Mouse (Mus musculus) thymus, postnatal 14 days (tissue): ENCODE measurements around the gene Cops6.

Source experiments
- DNase-seq: peaks from one replicate; pipeline ENCODE4 v3.0.0; 2021

Gene Cops6

DNA sequence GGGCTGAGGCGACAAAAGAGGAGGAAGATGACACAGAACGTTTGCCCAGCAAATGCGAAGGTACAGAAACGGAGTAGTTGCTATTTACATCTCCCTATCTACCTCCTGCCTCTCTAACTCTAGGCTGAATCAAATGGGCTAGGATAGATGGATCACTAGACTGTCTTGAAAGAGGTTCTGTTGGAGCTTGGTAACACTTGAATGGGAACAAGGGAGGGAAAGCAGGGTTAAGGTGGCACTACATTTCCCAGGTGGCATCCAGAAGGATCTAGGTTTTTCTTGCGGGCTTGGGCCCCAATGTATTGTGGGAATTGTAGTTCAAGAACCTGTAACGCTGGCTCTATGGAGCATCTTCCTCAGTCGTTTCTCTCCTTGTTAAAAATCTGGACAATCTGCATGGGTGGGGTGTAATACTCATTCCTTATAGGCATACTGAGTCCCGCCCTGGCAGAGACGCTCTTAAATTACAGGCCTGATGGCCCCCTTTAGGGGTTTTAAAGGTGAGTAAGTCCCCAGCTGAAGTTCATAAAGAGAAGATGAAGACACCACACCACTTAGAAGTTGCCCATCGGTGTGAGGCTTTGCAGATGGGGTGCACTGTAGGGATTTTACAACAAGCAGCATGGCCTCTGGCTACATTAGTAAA, 26.9 kb downstream of the Cops6 start:
- peak; percentile 73 for DNase-seq

DNA sequence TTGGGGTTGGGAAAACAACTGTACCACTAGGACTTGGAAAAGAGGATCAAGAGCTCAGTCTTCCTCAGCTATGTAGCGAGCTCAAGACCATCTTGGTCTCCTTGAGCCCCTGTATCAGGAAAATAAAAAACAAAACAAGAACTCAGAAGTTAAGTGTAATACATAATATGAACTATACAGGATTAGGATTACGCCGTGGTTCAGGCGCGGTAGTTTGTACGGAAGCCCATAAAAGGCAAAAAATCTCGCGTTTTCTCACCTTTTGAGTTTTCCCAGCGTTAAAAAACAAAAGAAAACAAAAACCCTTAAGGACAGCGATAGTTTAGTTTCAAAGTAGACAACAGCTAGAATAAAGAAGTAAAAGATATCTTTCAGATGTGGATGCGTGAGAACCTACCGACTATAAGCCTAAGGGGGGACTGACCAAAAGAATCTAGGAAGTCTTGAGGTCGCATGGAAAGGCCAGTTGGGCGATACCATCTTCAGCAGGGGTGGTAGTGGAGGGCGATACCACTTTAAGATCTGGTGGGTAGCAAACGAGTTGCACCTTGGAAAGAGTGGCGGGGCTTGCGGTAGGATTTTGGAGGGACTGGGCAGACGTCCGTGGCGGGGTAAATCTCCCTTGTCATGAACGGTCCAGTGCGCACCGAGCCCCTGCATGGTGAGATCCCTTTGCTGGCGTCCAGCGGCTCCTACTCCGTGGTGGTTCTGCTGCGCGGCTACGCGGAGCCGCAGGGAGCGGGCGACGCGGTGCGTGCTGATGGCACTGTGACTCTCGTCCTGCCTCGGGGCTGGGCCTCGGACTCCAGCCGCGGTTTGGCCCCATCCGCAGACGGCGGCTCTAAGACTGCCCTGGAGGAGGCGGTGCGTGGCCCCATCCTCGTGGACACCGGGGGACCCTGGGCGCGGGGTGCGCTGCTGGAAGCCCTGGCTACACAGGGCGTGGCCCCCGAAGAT, 33.2 kb downstream of the Cops6 start, which contains the start of gene Mblac1:
Gene Mblac1, plus strand, starts transcription at position 544 of the 957 bp plus-strand sequence.
- peak; percentile 84 for DNase-seq

DNA sequence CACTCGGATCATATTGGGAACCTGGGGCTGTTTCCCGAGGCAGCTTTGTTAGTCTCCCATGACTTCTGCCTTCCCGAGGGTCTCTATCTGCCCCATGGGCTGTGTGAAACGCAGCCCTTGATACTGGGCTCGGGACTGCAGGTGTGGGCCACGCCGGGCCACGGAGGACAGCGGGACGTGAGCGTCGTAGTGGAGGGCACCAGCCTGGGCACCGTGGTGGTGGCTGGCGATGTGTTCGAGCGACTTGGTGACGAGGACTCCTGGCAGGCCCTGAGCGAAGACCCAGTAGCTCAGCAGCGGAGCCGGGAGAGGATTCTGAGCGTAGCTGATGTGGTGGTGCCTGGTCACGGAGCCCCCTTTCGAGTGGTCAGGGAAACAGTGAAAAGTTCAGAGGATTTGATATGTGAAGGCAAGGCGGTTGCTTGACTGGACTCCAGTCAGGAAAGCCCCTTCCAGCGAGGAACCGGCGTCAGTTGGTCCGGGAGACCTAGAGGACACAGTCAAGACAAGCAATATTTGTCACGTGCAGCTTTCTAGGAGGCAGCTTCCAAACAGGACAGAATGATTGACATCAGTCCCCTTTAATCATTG, 34.0 kb downstream of the Cops6 start:
- no peak for DNase-seq

DNA sequence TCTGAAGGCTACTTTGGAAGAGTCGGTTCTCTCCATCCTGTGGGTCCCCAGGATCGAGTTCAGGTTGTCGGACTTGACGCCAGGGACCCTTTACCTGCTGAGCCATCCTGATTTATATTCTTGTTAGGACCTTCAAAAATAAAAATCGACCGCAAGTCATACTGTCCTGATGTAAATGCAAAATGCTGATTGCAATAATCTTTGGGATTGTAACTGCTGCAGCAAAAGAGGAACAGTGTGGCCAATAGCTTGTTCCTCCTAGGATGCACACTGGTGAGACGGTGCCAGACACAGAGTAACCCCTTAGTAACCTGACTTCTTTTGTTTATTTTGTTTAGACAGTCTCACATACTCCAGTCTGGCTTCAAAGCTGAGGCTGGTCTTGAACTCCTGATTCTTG, 34.6 kb downstream of the Cops6 start:
- DNase-seq: no peak

DNA sequence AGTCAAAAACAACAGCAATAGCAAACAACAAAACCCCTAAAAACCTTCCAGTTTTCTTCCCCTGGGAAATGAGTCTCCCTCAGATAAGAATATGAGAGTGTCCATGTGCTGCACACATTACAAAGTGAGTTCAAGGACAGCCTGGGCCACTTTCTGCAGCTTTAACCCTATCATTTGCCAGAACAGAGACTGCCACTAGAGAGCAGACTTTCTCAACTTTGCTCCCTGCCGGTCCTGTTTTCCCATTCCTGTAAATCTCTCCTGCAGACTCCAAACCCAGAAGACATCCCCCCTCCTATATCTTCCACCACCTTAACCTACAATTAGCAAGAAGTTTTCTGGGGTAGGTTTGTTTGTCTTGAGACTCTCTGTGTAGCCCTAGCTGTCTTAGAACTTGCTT, 38.7 kb downstream of the Cops6 start:
- no peak for DNase-seq

DNA sequence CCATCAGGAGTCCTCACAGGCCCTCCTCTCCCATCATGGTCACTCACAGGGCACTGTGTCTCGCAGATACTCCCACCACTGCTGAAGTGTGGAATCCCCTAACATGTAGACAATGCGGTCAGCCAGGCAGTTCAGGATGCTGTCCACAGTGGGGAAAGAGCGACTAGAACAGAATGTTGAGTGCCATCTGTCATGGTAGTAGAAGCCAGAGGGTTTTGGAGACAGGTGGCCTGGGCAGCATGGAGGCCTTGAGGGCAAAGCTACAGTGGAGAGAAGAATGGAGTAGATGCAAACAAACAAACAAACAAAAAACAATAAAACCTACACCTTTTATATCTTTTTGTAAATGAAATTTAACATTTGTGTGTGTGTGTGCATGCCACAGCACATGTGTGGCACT, 41.2 kb downstream of the Cops6 start:
- DNase-seq: no peak

DNA sequence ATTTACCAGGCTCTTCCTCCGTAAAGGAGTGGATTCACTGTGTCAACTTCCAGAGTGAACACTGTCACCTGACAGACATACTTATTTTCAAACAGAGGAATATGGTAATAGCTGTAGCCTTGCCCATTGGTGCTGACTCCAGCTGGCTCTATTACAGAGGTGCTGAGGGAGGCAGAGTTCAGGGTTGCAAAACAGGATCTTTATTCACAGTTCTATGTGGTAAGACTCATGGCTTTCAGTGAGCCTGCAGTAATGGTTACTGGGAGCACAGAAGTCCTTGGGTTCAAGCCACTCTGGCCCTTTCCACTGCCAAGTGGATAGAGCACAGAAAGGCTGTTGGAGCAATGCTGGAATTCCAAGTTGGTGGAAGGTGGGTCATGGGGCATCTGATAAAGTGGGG, 46.4 kb downstream of the Cops6 start:
- no peak for DNase-seq

DNA sequence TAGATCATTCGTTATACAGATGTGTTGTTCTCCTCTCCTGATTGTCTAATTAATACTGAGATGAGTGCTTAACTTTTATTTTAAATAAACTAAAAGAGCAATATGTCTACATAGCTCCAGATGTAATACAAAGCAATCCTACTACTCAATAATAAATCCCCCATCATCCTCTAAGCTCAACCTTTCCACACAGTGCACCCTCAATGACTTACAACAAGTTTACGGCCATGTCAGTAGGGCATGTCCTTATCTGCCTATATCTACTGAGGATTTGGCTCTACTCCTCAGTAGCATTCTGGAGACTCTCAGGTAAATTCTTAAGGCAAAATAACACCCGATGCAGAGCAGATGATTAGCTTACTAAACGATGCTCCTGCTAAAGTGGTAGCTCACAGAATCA, 47.0 kb downstream of the Cops6 start:
- no peak for DNase-seq
